Mouse (Mus musculus) lung, embryonic 16.5 days (tissue): Measurements from ENCODE around the gene Klhl8. TPM values are rescaled to one million over a fixed set of nuclear protein-coding genes. Genes with fewer than 3 reads are reported as not detected.
"Not testable (repeated sequence)": the region's sequence is repeated elsewhere in the genome, so short reads cannot be mapped to it uniquely, and the experiment has no call there.

Experiments
- ATAC-seq: fragments of 200-750 bp; cut with Nextera tagmentation; 2 replicates; pipeline ENCODE4 v1.8.0; 2017; ENCODE audit warnings: low read depth, mild to moderate bottlenecking, moderate library complexity
- H3K27ac ChIP-seq: fragments of 300-500 bp; sonication (generic); 2 replicates; pipeline ENCODE4 v1.5.1; 2014; ENCODE audit warnings: mild to moderate bottlenecking, control low read depth, low read length
- H3K27me3 ChIP-seq: fragments of 300-500 bp; sonication (generic); 2 replicates; pipeline ENCODE4 v1.6.1; 2014; ENCODE audit warnings: low read depth, low read length, mixed read lengths; ENCODE audit not compliant: control insufficient read depth, insufficient read depth
- H3K36me3 ChIP-seq: fragments of 300-500 bp; sonication (generic); 2 replicates; pipeline ENCODE4 v1.6.1; 2014; ENCODE audit warnings: low read length; ENCODE audit not compliant: control insufficient read depth, insufficient read depth
- H3K4me1 ChIP-seq: fragments of 300-500 bp; sonication (generic); replicated peaks from 2 replicates; pipeline ENCODE4 v1.6.1; 2014; ENCODE audit warnings: low read length, mixed read lengths; ENCODE audit not compliant: control insufficient read depth, insufficient read depth
- H3K4me2 ChIP-seq: fragments of 300-500 bp; sonication (generic); 2 replicates; pipeline ENCODE4 v1.6.1; 2014; ENCODE audit warnings: low read depth, low read length, control low read depth
- H3K4me3 ChIP-seq: fragments of 300-500 bp; sonication (generic); 2 replicates; pipeline ENCODE4 v1.5.1; 2014; ENCODE audit warnings: mild to moderate bottlenecking, low read length, control low read depth
- H3K9ac ChIP-seq: fragments of 300-500 bp; sonication (generic); 2 replicates; pipeline ENCODE4 v1.6.1; 2014; ENCODE audit warnings: low read length, control low read depth
- H3K9me3 ChIP-seq: fragments of 300-500 bp; sonication (generic); 2 replicates; pipeline ENCODE4 v1.6.1; 2016; ENCODE audit warnings: low read length; ENCODE audit not compliant: control insufficient read depth
- WGBS: fragments of 180-500 bp; shearing (Covaris S2); extraction: QIAGEN DNeasy Blood & Tissue Kit; methylation state at CpG from one replicate; pipeline ENCODE4 v1.1.7; 2014; 5-methylcytosine and 5-hydroxymethylcytosine counted together
- polyA plus RNA-seq: library from polyadenylated mRNA; unstranded; fragments of >200 nt; fragmentation: Nextera tagmentation; extraction: Ambion mirVana; gene quantifications from 2 replicates; pipeline ENCODE4 v1.2.1, GENCODE M21; 2015

Klhl8 gene
- polyA plus RNA-seq, 1 experiment from 2014 or later = 11.1 TPM

- Histone ChIP-seq H3K9me3 (no peaks in the 10 kb centered on the region), H3K4me3 (no peak overlapping the region), H3K27ac (no peak overlapping the region), H3K4me2 (no peak overlapping the region), H3K4me1 (no peaks in the 10 kb centered on the region), H3K27me3 (no peaks in the 10 kb centered on the region), H3K9ac (no peak overlapping the region), H3K36me3 (no peaks in the 10 kb centered on the region)
- ATAC-seq = peak; percentile 85
- WGBS = 23% methylated on average over 14 of the region's 14 CpGs
Measured at GRCm38 (mm10) chr5:103936906-103937589, 26.0 kb upstream of the Klhl8 start.

- H3K27ac ChIP-seq, H3K9ac ChIP-seq, H3K4me3 ChIP-seq, H3K4me2 ChIP-seq, H3K27me3 ChIP-seq, H3K36me3 ChIP-seq, H3K9me3 ChIP-seq, ATAC-seq: not testable (repeated sequence)
- H3K4me1 ChIP-seq = peaks cover 11% of the 10 kb centered on the region
Measured at GRCm38 (mm10) chr5:103931924-103932323, 20.9 kb upstream of the Klhl8 start.

- Histone ChIP-seq H3K4me3 (no peak overlapping the region), H3K27me3 (no peaks in the 10 kb centered on the region), H3K9me3 (no peaks in the 10 kb centered on the region), H3K9ac (no peak overlapping the region), H3K36me3 (no peaks in the 10 kb centered on the region), H3K4me2 (no peak overlapping the region), H3K4me1 (peaks cover 11% of the 10 kb centered on the region), H3K27ac (no peak overlapping the region)
- no peak for ATAC-seq
- 85% methylated on average over 5 of the region's 5 CpGs for WGBS
Measured at GRCm38 (mm10) chr5:103930511-103930910, 19.5 kb upstream of the Klhl8 start.

- no peaks in the 10 kb centered on the region for H3K9me3 ChIP-seq
- peak; percentile 71 for ATAC-seq
- H3K4me2 ChIP-seq = peak overlapping the region; percentile 75
- peak overlapping the region; percentile 61 for H3K27ac ChIP-seq
- peak overlapping the region; percentile 45 for H3K4me3 ChIP-seq
- H3K27me3 ChIP-seq = no peaks in the 10 kb centered on the region
- H3K9ac ChIP-seq = peak overlapping the region; percentile 62; the same call in 1 of the 2 replicates
- no peaks in the 10 kb centered on the region for H3K36me3 ChIP-seq
- H3K4me1 ChIP-seq = peaks cover 12% of the 10 kb centered on the region
- WGBS = 36% methylated on average over 7 of the region's 7 CpGs
Measured at GRCm38 (mm10) chr5:103928196-103928550, 17.1 kb upstream of the Klhl8 start.

DNA sequence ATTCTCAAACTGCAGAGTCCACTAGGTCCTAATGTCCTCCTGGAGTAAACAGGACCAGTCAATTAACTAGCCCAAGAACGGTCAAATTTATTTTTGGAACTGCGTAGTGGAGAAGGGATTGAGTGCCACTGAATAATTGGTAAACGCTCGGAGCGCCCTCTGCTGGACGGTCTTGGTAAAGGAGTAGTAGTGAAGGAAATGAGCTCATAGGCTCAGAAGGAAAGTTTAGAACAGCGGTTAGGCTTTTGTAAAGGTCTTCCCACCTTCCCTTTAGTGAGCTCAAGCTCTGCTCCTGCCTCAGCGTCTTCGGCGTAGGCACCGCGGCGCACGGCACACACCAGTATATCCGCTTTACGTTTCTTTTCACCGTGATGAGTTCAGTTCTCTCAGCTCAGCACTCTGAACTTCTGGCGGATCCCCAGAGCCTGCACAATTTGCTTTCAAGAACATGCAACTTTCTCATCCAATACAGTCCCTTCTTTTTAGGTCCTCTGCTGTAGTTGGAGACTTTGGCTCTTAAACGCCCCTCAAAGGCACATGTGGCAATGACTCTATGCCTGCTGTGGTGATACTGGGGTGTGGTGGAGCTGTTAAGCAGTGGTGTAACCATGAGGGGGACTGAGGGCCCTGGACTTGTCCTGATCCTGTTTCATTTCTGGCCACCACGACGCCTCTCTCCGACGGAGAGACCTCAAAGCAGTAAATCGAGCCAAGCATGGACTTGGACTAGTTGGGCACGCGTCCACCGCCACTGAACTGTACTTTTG is 16.6 kb upstream of the Klhl8 start:
- Histone ChIP-seq H3K4me2 (peak overlapping the region; percentile 75), H3K9me3 (no peaks in the 10 kb centered on the region), H3K4me1 (peaks cover 16% of the 10 kb centered on the region), H3K27me3 (no peaks in the 10 kb centered on the region), H3K4me3 (peak overlapping the region; percentile 45), H3K27ac (peak overlapping the region; percentile 61), H3K9ac (peak overlapping the region; percentile 62), H3K36me3 (no peaks in the 10 kb centered on the region)
- peak; percentile 69 for ATAC-seq
- WGBS = 16% methylated on average over 27 of the region's 27 CpGs

DNA sequence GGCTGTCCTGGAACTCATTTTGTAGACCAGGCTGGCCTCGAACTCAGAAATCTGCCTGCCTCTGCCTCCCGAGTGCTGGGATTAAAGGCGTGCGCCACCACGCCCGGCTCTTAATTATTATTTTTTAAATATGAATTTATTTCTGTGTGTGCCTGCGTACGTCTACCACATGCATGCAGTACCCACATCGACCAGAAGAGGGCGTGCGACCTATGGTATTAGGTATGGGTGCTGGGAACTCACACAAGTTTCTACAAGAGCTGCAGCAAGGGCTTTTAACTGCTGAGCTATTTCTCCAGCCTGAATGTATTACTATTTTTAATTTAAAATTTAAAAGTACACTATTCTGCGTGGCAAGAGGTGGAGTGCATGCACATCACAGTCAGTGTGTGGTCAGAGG is 15.3 kb upstream of the Klhl8 start:
- Histone ChIP-seq H3K9ac (no peak overlapping the region), H3K4me3 (no peak overlapping the region), H3K27ac (no peak overlapping the region), H3K27me3 (no peaks in the 10 kb centered on the region), H3K9me3 (no peaks in the 10 kb centered on the region), H3K4me2 (no peak overlapping the region), H3K4me1 (peaks cover 16% of the 10 kb centered on the region), H3K36me3 (no peaks in the 10 kb centered on the region)
- ATAC-seq = no peak
- 64% methylated on average over 12 of the region's 12 CpGs for WGBS

DNA sequence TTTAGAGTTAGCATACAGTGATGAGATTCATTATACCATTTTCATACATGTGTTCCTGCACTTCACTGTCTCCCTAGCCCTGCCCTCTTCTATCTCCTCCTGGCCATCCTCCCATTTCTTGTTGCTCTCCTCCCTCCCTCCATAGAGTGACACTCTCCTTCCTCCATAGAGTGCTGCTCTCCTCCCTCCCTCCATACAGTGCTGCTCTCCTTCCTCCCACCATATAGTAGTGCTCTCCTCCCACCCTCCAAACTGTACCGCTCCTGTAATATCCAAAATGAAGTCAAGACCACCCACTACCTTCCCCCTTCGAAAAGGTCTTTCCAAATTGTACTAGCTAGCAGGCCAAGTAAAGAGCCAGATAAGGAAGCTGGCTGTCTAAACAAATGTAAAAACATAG is 12.7 kb upstream of the Klhl8 start:
- Histone ChIP-seq H3K4me3 (no peak overlapping the region), H3K9ac (no peak overlapping the region), H3K4me2 (no peak overlapping the region), H3K4me1 (peaks cover 14% of the 10 kb centered on the region), H3K27me3 (no peaks in the 10 kb centered on the region), H3K27ac (no peak overlapping the region), H3K9me3 (no peaks in the 10 kb centered on the region), H3K36me3 (no peaks in the 10 kb centered on the region)
- 54% methylated on average over 2 of the region's 2 CpGs for WGBS
- peak; percentile 54; the same call in 1 of the 2 replicates for ATAC-seq

- H3K4me3 ChIP-seq = no peak overlapping the region
- no peaks in the 10 kb centered on the region for H3K27me3 ChIP-seq
- H3K27ac ChIP-seq = peak overlapping the region; percentile 30
- H3K4me2 ChIP-seq = no peak overlapping the region
- H3K9me3 ChIP-seq = no peaks in the 10 kb centered on the region
- WGBS = 79% methylated on average over 6 of the region's 6 CpGs
- no peaks in the 10 kb centered on the region for H3K36me3 ChIP-seq
- peaks cover 9% of the 10 kb centered on the region for H3K4me1 ChIP-seq
- ATAC-seq = no peak
- H3K9ac ChIP-seq = no peak overlapping the region
Measured at GRCm38 (mm10) chr5:103923101-103923500, 12.0 kb upstream of the Klhl8 start.

GRCm38 (mm10) chr5:103922436-103922835 is 11.4 kb upstream of the Klhl8 start:
- Histone ChIP-seq H3K36me3 (no peaks in the 10 kb centered on the region), H3K4me1 (peaks cover 5% of the 10 kb centered on the region; the same call in 1 of the 2 replicates), H3K9ac (no peak overlapping the region), H3K9me3 (no peaks in the 10 kb centered on the region), H3K4me2 (no peak overlapping the region), H3K27me3 (no peaks in the 10 kb centered on the region), H3K27ac (peak overlapping the region; percentile 12; the same call in 1 of the 2 replicates), H3K4me3 (no peak overlapping the region)
- 59% methylated on average over 5 of the region's 5 CpGs for WGBS
- peak; percentile 53 for ATAC-seq
